Mouse (Mus musculus) cerebellum, adult 2 months (tissue): ENCODE results near the gene Ankar. TPM values are rescaled to one million over a fixed set of nuclear protein-coding genes. Genes with fewer than 3 reads are reported as not detected.

Source experiments
- DNase-seq, 2 experiments: peaks; one replicate each; pipeline ENCODE4 v3.0.0; 2021
- H3K27ac ChIP-seq: fragments of 200-500 bp; 2 replicates; pipeline ENCODE4 v1.5.1; 2012; ENCODE audit warnings: low read length, control low read depth, inconsistent platforms; ENCODE audit not compliant: insufficient read depth
- H3K27me3 ChIP-seq: fragments of 200-500 bp; 2 replicates; pipeline ENCODE4 v1.6.1; 2012; ENCODE audit warnings: inconsistent platforms, mild to moderate bottlenecking, low read length, moderate library complexity; ENCODE audit not compliant: control insufficient read depth, insufficient read depth
- H3K4me1 ChIP-seq: fragments of 200-500 bp; 2 replicates; pipeline ENCODE4 v1.6.1; 2011; ENCODE audit warnings: low read length; ENCODE audit not compliant: control insufficient read depth, insufficient read depth
- H3K4me3 ChIP-seq: fragments of 200-500 bp; replicated peaks from 2 replicates; pipeline ENCODE3; 2011; ENCODE audit warnings: mild to moderate bottlenecking, low read depth, low read length, control low read depth; ENCODE audit not compliant: insufficient read depth
- CTCF ChIP-seq: fragments of 200-500 bp; IDR thresholded peaks from 2 replicates; pipeline ENCODE4 v1.5.1; 2011; ENCODE audit warnings: low read depth, mild to moderate bottlenecking, control low read depth, low read length, moderate library complexity, borderline replicate concordance; ENCODE audit not compliant: insufficient read depth
- POLR2A ChIP-seq: fragments of 200-500 bp; IDR thresholded peaks from 2 replicates; pipeline ENCODE4 v1.6.1; 2011; ENCODE audit warnings: low read length, control low read depth, borderline replicate concordance; ENCODE audit not compliant: insufficient read depth
- WGBS: fragments of 180-500 bp; shearing (Covaris S2); methylation state at CpG from one replicate; pipeline ENCODE4 v1.1.7; 2018; 5-methylcytosine and 5-hydroxymethylcytosine counted together
- polyA plus RNA-seq: library from polyadenylated mRNA; depleted of rRNA; stranded (reverse); fragments of >200 nt; gene quantifications from 2 replicates; pipeline ENCODE4 v1.2.3, GENCODE M21; 2012

Gene Ankar
- polyA plus RNA-seq, 1 experiment = not detected

- H3K27ac ChIP-seq = no peak overlapping the region
- WGBS = 90% methylated on average over 6 of the region's 6 CpGs
- DNase-seq = no peak
- no peaks in the 10 kb centered on the region for H3K4me1 ChIP-seq
- TF ChIP-seq POLR2A (no peak), CTCF (no peak)
- no peak overlapping the region for H3K4me3 ChIP-seq
- no peaks in the 10 kb centered on the region for H3K27me3 ChIP-seq
These were observed 88.2 kb downstream of the Ankar start for GRCm38 (mm10) chr1:72612172-72612571.

GRCm38 (mm10) chr1:72609887-72610877 is 90.2 kb downstream of the Ankar start:
- no peak overlapping the region for H3K27ac ChIP-seq
- H3K4me3 ChIP-seq = no peak overlapping the region
- no peaks in the 10 kb centered on the region for H3K4me1 ChIP-seq
- no peaks in the 10 kb centered on the region for H3K27me3 ChIP-seq
- TF ChIP-seq CTCF = no peak
- TF ChIP-seq POLR2A = no peak
- 89% methylated on average over 23 of the region's 23 CpGs for WGBS
- DNase-seq = no peak

- Histone ChIP-seq H3K27me3 (no peaks in the 10 kb centered on the region), H3K4me1 (no peaks in the 10 kb centered on the region), H3K27ac (no peak overlapping the region), H3K4me3 (no peak overlapping the region)
- no peak for TF ChIP-seq POLR2A
- no peak for TF ChIP-seq CTCF
- WGBS = 83% methylated on average over 10 of the region's 10 CpGs
- DNase-seq = no peak
These were observed 91.2 kb downstream of the Ankar start for GRCm38 (mm10) chr1:72609129-72609528.

GRCm38 (mm10) chr1:72606186-72606673 is 94.1 kb downstream of the Ankar start:
- no peak overlapping the region for H3K27ac ChIP-seq
- no peak for DNase-seq
- no peak for TF ChIP-seq POLR2A
- no peak for TF ChIP-seq CTCF
- 65% methylated on average over 12 of the region's 12 CpGs for WGBS
- no peaks in the 10 kb centered on the region for H3K27me3 ChIP-seq
- H3K4me1 ChIP-seq = no peaks in the 10 kb centered on the region
- no peak overlapping the region for H3K4me3 ChIP-seq

GRCm38 (mm10) chr1:72602803-72603202 is 97.6 kb downstream of the Ankar start:
- H3K27me3 ChIP-seq = no peaks in the 10 kb centered on the region
- H3K4me3 ChIP-seq = no peak overlapping the region
- WGBS = 90% methylated on average over 5 of the region's 5 CpGs
- no peak for DNase-seq
- no peak overlapping the region for H3K27ac ChIP-seq
- H3K4me1 ChIP-seq = peaks cover 8% of the 10 kb centered on the region; the same call in 1 of the 2 replicates
- no peak for TF ChIP-seq CTCF
- no peak for TF ChIP-seq POLR2A

- H3K27ac ChIP-seq = no peak overlapping the region
- no peaks in the 10 kb centered on the region for H3K27me3 ChIP-seq
- WGBS = 92% methylated on average over 5 of the region's 5 CpGs
These were observed 98.2 kb downstream of the Ankar start for GRCm38 (mm10) chr1:72602186-72602585.

GRCm38 (mm10) chr1:72601233-72601632 is 99.1 kb downstream of the Ankar start:
- H3K4me3 ChIP-seq = no peak overlapping the region
- no peak for TF ChIP-seq CTCF
- TF ChIP-seq POLR2A = no peak
- H3K27me3 ChIP-seq = no peaks in the 10 kb centered on the region
- WGBS = 76% methylated on average over 7 of the region's 7 CpGs
- peaks cover 8% of the 10 kb centered on the region; the same call in 1 of the 2 replicates for H3K4me1 ChIP-seq
- DNase-seq = no peak
- no peak overlapping the region for H3K27ac ChIP-seq

More at GRCm38 (mm10) chr1:72602186-72602585, 98.2 kb downstream of the Ankar start:
- TF ChIP-seq POLR2A = no peak
- no peak for TF ChIP-seq CTCF
- no peak for DNase-seq
- peaks cover 8% of the 10 kb centered on the region; the same call in 1 of the 2 replicates for H3K4me1 ChIP-seq
- H3K4me3 ChIP-seq = no peak overlapping the region
